Mouse (Mus musculus) forebrain, embryonic 13.5 days (tissue): ENCODE data around the gene Mrpl10. TPM values are rescaled to one million over a fixed set of nuclear protein-coding genes. Genes with fewer than 3 reads are reported as not detected.

Experiments
- ATAC-seq: fragments of 200-750 bp; cut with Nextera tagmentation; 2 replicates; pipeline ENCODE4 v1.8.0; 2017
- H3K27ac ChIP-seq: fragments of 300-500 bp; sonication (generic); 2 replicates; pipeline ENCODE4 v1.5.1; 2015; ENCODE audit warnings: inconsistent platforms, mild to moderate bottlenecking, moderate library complexity
- H3K27me3 ChIP-seq: fragments of 300-500 bp; sonication (generic); 2 replicates; pipeline ENCODE4 v1.6.1; 2015; ENCODE audit warnings: mild to moderate bottlenecking, inconsistent platforms
- H3K36me3 ChIP-seq: fragments of 300-500 bp; sonication (generic); 2 replicates; pipeline ENCODE4 v1.6.1; 2015; ENCODE audit warnings: mild to moderate bottlenecking, inconsistent platforms; ENCODE audit not compliant: poor library complexity, severe bottlenecking
- H3K4me1 ChIP-seq: fragments of 300-500 bp; sonication (generic); 2 replicates; pipeline ENCODE4 v1.6.1; 2015; ENCODE audit warnings: inconsistent platforms
- H3K4me2 ChIP-seq: fragments of 300-500 bp; sonication (generic); 2 replicates; pipeline ENCODE4 v1.6.1; 2015; ENCODE audit warnings: inconsistent platforms, mild to moderate bottlenecking, moderate library complexity
- H3K4me3 ChIP-seq: fragments of 300-500 bp; sonication (generic); 2 replicates; pipeline ENCODE4 v1.5.1; 2015; ENCODE audit warnings: mild to moderate bottlenecking, inconsistent platforms
- H3K9ac ChIP-seq: fragments of 300-500 bp; sonication (generic); 2 replicates; pipeline ENCODE4 v1.6.1; 2015; ENCODE audit warnings: mild to moderate bottlenecking, inconsistent platforms
- H3K9me3 ChIP-seq: fragments of 300-500 bp; sonication (generic); replicated peaks from 2 replicates; pipeline ENCODE4 v1.6.1; 2016; ENCODE audit warnings: inconsistent platforms
- WGBS: fragments of 180-500 bp; shearing (Covaris S2); methylation state at CpG from one replicate; pipeline ENCODE4 v1.1.7; 2015; 5-methylcytosine and 5-hydroxymethylcytosine counted together
- microRNA-seq: library from miRNA; unstranded; fragments of <30 nt; microRNA quantifications from one replicate; pipeline ENCODE4, GENCODE M21; 2016
- polyA plus RNA-seq: library from polyadenylated mRNA; unstranded; fragments of >200 nt; fragmentation: Nextera tagmentation; extraction: Ambion mirVana; gene quantifications from 2 replicates; pipeline ENCODE4 v1.2.1, GENCODE M21; 2015

The Mrpl10 gene
- polyA plus RNA-seq, 1 experiment from 2014 or later, result 59.3 TPM

GRCm38 (mm10) chr11:97082977-97083376, 41.6 kb downstream of the Mrpl10 start:
- Histone ChIP-seq H3K27ac (no peak overlapping the region), H3K27me3 (0 out of 2 replicates have a peak, but pooled peaks cover 4% of the 10 kb centered on the region), H3K36me3 (no peaks in the 10 kb centered on the region), H3K4me2 (no peak overlapping the region), H3K9me3 (no peaks in the 10 kb centered on the region), H3K4me3 (no peak overlapping the region), H3K9ac (no peak overlapping the region), H3K4me1 (no peaks in the 10 kb centered on the region)
- ATAC-seq, result no peak
- 48% methylated on average over 11 of the region's 11 CpGs for WGBS

- ATAC-seq, result no peak
- no peak overlapping the region for H3K27ac ChIP-seq
- no peak overlapping the region for H3K4me3 ChIP-seq
- 0 out of 2 replicates have a peak, but pooled peaks cover 4% of the 10 kb centered on the region for H3K27me3 ChIP-seq
- H3K4me1 ChIP-seq, result no peaks in the 10 kb centered on the region
- no peak overlapping the region for H3K4me2 ChIP-seq
- 51% methylated on average over 22 of the region's 22 CpGs for WGBS
- no peak overlapping the region for H3K9ac ChIP-seq
- H3K9me3 ChIP-seq, result peaks cover 3% of the 10 kb centered on the region
- no peaks in the 10 kb centered on the region for H3K36me3 ChIP-seq
Measured at GRCm38 (mm10) chr11:97083401-97084140, 42.2 kb downstream of the Mrpl10 start.

GRCm38 (mm10) chr11:97084821-97085505, 43.6 kb downstream of the Mrpl10 start:
- Histone ChIP-seq H3K27me3 (0 out of 2 replicates have a peak, but pooled peaks cover 4% of the 10 kb centered on the region), H3K36me3 (no peaks in the 10 kb centered on the region), H3K4me1 (no peaks in the 10 kb centered on the region), H3K4me3 (no peak overlapping the region), H3K4me2 (no peak overlapping the region), H3K27ac (no peak overlapping the region), H3K9me3 (peaks cover 12% of the 10 kb centered on the region), H3K9ac (no peak overlapping the region)
- 85% methylated on average over 15 of the region's 15 CpGs for WGBS
- ATAC-seq, result no peak

GRCm38 (mm10) chr11:97086365-97086764, 45.0 kb downstream of the Mrpl10 start:
- Histone ChIP-seq H3K36me3 (no peaks in the 10 kb centered on the region), H3K9ac (no peak overlapping the region), H3K9me3 (peaks cover 12% of the 10 kb centered on the region), H3K4me2 (no peak overlapping the region), H3K4me1 (no peaks in the 10 kb centered on the region), H3K27me3 (0 out of 2 replicates have a peak, but pooled peaks cover 4% of the 10 kb centered on the region), H3K27ac (no peak overlapping the region), H3K4me3 (no peak overlapping the region)
- 78% methylated on average over 6 of the region's 6 CpGs for WGBS
- no peak for ATAC-seq

- Histone ChIP-seq H3K36me3 (no peaks in the 10 kb centered on the region), H3K27me3 (peaks cover 30% of the 10 kb centered on the region), H3K4me3 (no peak overlapping the region), H3K9ac (no peak overlapping the region), H3K4me2 (no peak overlapping the region), H3K27ac (no peak overlapping the region), H3K9me3 (no peaks in the 10 kb centered on the region), H3K4me1 (no peaks in the 10 kb centered on the region)
- no peak for ATAC-seq
- 69% methylated on average over 2 of the region's 2 CpGs for WGBS
Measured at GRCm38 (mm10) chr11:97094600-97094999, 53.2 kb downstream of the Mrpl10 start.

GRCm38 (mm10) chr11:97098791-97099190, 57.4 kb downstream of the Mrpl10 start:
- Histone ChIP-seq H3K4me2 (no peak overlapping the region), H3K4me3 (no peak overlapping the region), H3K4me1 (no peaks in the 10 kb centered on the region), H3K9me3 (no peaks in the 10 kb centered on the region), H3K36me3 (no peaks in the 10 kb centered on the region), H3K27ac (no peak overlapping the region), H3K27me3 (peaks cover 47% of the 10 kb centered on the region), H3K9ac (no peak overlapping the region)
- ATAC-seq, result no peak
- 28% methylated on average over 16 of the region's 18 CpGs for WGBS

Small RNAs within 50 kb of the gene (microRNA-seq; reads per million reads assigned to microRNA genes)
- 1.3 reads per million for gene Mir8103

Other genes with a start within 250 kb of the Mrpl10 start
- 49.0 and 56.2 TPM in 2 replicates for gene Nfe2l1, start 211.6 kb upstream of the Mrpl10 start, polyA plus RNA-seq
- 12.3 and 13.8 TPM in 2 replicates for gene Copz2, start 191.7 kb upstream of the Mrpl10 start, polyA plus RNA-seq
- 102 and 104 TPM in 2 replicates for gene Cdk5rap3, start 125.1 kb upstream of the Mrpl10 start, polyA plus RNA-seq
- gene Prr15l, start 113.5 kb upstream of the Mrpl10 start, polyA plus RNA-seq, result 0.08 and 0.25 TPM in 2 replicates
- 13.9 and 20.0 TPM in 2 replicates for gene Pnpo, start 97.6 kb upstream of the Mrpl10 start, polyA plus RNA-seq
- 18.3 and 18.8 TPM in 2 replicates for gene Sp2, start 58.6 kb upstream of the Mrpl10 start, polyA plus RNA-seq
- gene Sp6, start 28.2 kb upstream of the Mrpl10 start, polyA plus RNA-seq, result 0.15 and 0.21 TPM in 2 replicates
- gene Scrn2, start 11.6 kb upstream of the Mrpl10 start, polyA plus RNA-seq, result 22.8 and 23.0 TPM in 2 replicates
- gene Lrrc46, start 153 bp upstream of the Mrpl10 start, polyA plus RNA-seq, result 3.0 and 3.6 TPM in 2 replicates
- 7.8 and 8.7 TPM in 2 replicates for gene Osbpl7, start 9.1 kb downstream of the Mrpl10 start, polyA plus RNA-seq
- 0.27 and 0.31 TPM in 2 replicates for gene Tbx21, start 73.8 kb downstream of the Mrpl10 start, polyA plus RNA-seq
- 4.5 and 5.0 TPM in 2 replicates for gene Tbkbp1, start 109.9 kb downstream of the Mrpl10 start, polyA plus RNA-seq
- 50.5 and 61.8 TPM in 2 replicates for gene Kpnb1, start 146.3 kb downstream of the Mrpl10 start, polyA plus RNA-seq
- 131 and 140 TPM in 2 replicates for gene Npepps, start 239.1 kb downstream of the Mrpl10 start, polyA plus RNA-seq